Comparison of ENCODE assay signal across 23 mouse cellular contexts in the genomic region with DNA sequence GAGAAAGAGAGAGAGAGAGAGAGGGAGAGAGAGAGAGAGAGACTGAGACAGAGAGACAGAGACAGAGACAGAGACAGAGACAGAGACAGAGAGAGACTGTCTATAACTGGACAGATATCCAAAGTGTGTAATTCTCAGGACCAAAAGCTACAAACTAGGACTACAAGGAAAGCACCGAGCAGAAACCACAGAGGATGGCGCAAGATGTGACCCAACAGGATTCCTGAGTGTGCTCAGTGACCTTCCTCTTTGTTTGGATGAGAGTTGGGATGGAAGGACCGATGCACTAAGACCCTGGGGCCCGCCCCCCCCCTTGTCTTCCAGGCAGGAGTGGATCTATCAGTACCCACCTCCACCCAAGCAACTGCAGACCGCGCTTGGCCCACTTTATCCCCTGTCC. TPM values are rescaled to one million over a fixed set of nuclear protein-coding genes. Genes with fewer than 3 reads are reported as not detected.
DNase-seq lines count a peak whose midpoint lies in the region; ATAC-seq lines count a peak whose summit lies in the region.
"Had no signal": no experiment of that assay in that cellular context is flagged by ENCODE, and none has a peak within 500 bp of the region (broad histone marks: within the 10 kb centered on the region; RNA-seq: fewer than 3 reads in every experiment).

No protein-coding gene starts in this region.

- H3K4me2 ChIP-seq in forebrain, embryonic 11.5 days (ENCODE audit: low read depth, low read length, severe bottlenecking), result no peak overlapping the region
- no peak overlapping the region for H3K4me2 ChIP-seq in forebrain, embryonic 15.5 days (replicated peaks)
- H3K4me2 ChIP-seq in midbrain, embryonic 11.5 days, result no peak overlapping the region
- no peak overlapping the region for H3K4me2 ChIP-seq in midbrain, embryonic 14.5 days (ENCODE audit: low read length)

- peak; percentile 22 for DNase-seq in forebrain, embryonic 11.5 days (ENCODE audit: low spot score)
- DNase-seq in midbrain, embryonic 11.5 days (ENCODE audit: low spot score, missing footprints), result peak; percentile 71
- DNase-seq in midbrain, embryonic 14.5 days, result no peak
- no peak for DNase-seq in limb, embryonic 10.5 days (ENCODE audit: low spot score)
- no peak for DNase-seq in kidney, postnatal 36 days
- DNase-seq: adrenal gland, adult 2 months; adrenal gland, adult 8-10 months; adrenal gland, postnatal 10 days; adrenal gland, postnatal 14 days; adrenal gland, postnatal 25 days; adrenal gland, postnatal 36 days; B cell, adult 2 months; cerebellum, adult 11 months; cerebellum, adult 11-12 months had no signal

- ATAC-seq in forebrain, embryonic 11.5 days (replicated peaks; ENCODE audit: low FRiP score), result no peak
- no peak for ATAC-seq in forebrain, embryonic 15.5 days (replicated peaks)
- ATAC-seq in midbrain, embryonic 11.5 days (ENCODE audit: low FRiP score), result no peak
- ATAC-seq in midbrain, embryonic 14.5 days (ENCODE audit: low FRiP score, low TSS enrichment), result no peak
- peak; percentile 64 for ATAC-seq in granulocyte monocyte progenitor cell, adult 5-6 weeks (replicated peaks; ENCODE audit: poor library complexity, severe bottlenecking)
- ATAC-seq in megakaryocyte progenitor cell, adult 5-6 weeks (replicated peaks; ENCODE audit: poor library complexity), result peak; percentile 50
- ATAC-seq: activated CD4-positive, CD25-positive, alpha-beta regulatory T cell, adult 4 months; CD4-positive, CD25-positive, alpha-beta regulatory T cell, adult 4 months; Patski had no signal

- no peak overlapping the region for H3K27ac ChIP-seq in forebrain, embryonic 11.5 days (ENCODE audit: low read depth, low read length)
- no peak overlapping the region for H3K27ac ChIP-seq in forebrain, embryonic 15.5 days (replicated peaks)
- no peak overlapping the region for H3K27ac ChIP-seq in midbrain, embryonic 11.5 days (ENCODE audit: low read depth, low read length)
- H3K27ac ChIP-seq in midbrain, embryonic 14.5 days (replicated peaks; ENCODE audit: low read depth, low read length), result no peak overlapping the region
- no peak overlapping the region for H3K27ac ChIP-seq in limb, embryonic 10.5 days

- H3K27me3 ChIP-seq in forebrain, embryonic 11.5 days (ENCODE audit: control insufficient read depth, insufficient read depth, low read length), result no peaks in the 10 kb centered on the region
- no peaks in the 10 kb centered on the region for H3K27me3 ChIP-seq in forebrain, embryonic 15.5 days
- H3K27me3 ChIP-seq in midbrain, embryonic 11.5 days (ENCODE audit: control insufficient read depth, insufficient read depth, low read length), result no peaks in the 10 kb centered on the region
- no peaks in the 10 kb centered on the region for H3K27me3 ChIP-seq in midbrain, embryonic 14.5 days (ENCODE audit: control insufficient read depth, insufficient read depth, low read length)
- 0 out of 2 replicates have a peak, but pooled peaks cover 2% of the 10 kb centered on the region for H3K27me3 ChIP-seq in limb, embryonic 10.5 days (ENCODE audit: low read depth, poor library complexity, severe bottlenecking)
- H3K27me3 ChIP-seq: CH12.LX had no signal

- 88% methylated on average over 6 of the region's 6 CpGs for WGBS in forebrain, embryonic 11.5 days
- WGBS in forebrain, embryonic 15.5 days, result 83% methylated on average over 6 of the region's 6 CpGs
- WGBS in midbrain, embryonic 11.5 days, result 80% methylated on average over 6 of the region's 6 CpGs
- WGBS in midbrain, embryonic 14.5 days, result 91% methylated on average over 6 of the region's 6 CpGs
- 91% methylated on average over 6 of the region's 6 CpGs for WGBS in limb, embryonic 10.5 days

- no peaks in the 10 kb centered on the region for H3K9me3 ChIP-seq in forebrain, embryonic 11.5 days (ENCODE audit: control insufficient read depth, low read length)
- no peaks in the 10 kb centered on the region for H3K9me3 ChIP-seq in forebrain, embryonic 15.5 days
- H3K9me3 ChIP-seq in midbrain, embryonic 11.5 days (ENCODE audit: control insufficient read depth, low read length), result no peaks in the 10 kb centered on the region
- no peaks in the 10 kb centered on the region for H3K9me3 ChIP-seq in midbrain, embryonic 14.5 days (ENCODE audit: control insufficient read depth, low read length)
- H3K9me3 ChIP-seq in limb, embryonic 10.5 days (replicated peaks), result no peaks in the 10 kb centered on the region

- no peaks in the 10 kb centered on the region for H3K4me1 ChIP-seq in forebrain, embryonic 11.5 days (replicated peaks; ENCODE audit: control insufficient read depth, insufficient read depth, low read length)
- H3K4me1 ChIP-seq in forebrain, embryonic 15.5 days, result peaks cover 21% of the 10 kb centered on the region
- H3K4me1 ChIP-seq in midbrain, embryonic 11.5 days (ENCODE audit: control insufficient read depth, insufficient read depth, low read length), result no peaks in the 10 kb centered on the region
- H3K4me1 ChIP-seq in midbrain, embryonic 14.5 days (ENCODE audit: control insufficient read depth, insufficient read depth, low read length), result peaks cover 6% of the 10 kb centered on the region; the same call in 1 of the 2 replicates
- peaks cover 6% of the 10 kb centered on the region; the same call in 1 of the 2 replicates for H3K4me1 ChIP-seq in limb, embryonic 10.5 days

- H3K9ac ChIP-seq in forebrain, embryonic 11.5 days (ENCODE audit: low read length), result no peak overlapping the region
- no peak overlapping the region for H3K9ac ChIP-seq in forebrain, embryonic 15.5 days (replicated peaks)
- no peak overlapping the region for H3K9ac ChIP-seq in midbrain, embryonic 11.5 days (ENCODE audit: low read length)
- H3K9ac ChIP-seq in midbrain, embryonic 14.5 days (replicated peaks; ENCODE audit: low read length), result no peak overlapping the region

- no peaks in the 10 kb centered on the region for H3K36me3 ChIP-seq in forebrain, embryonic 11.5 days (ENCODE audit: control insufficient read depth, insufficient read depth, low read length)
- H3K36me3 ChIP-seq in forebrain, embryonic 15.5 days, result no peaks in the 10 kb centered on the region
- no peaks in the 10 kb centered on the region for H3K36me3 ChIP-seq in midbrain, embryonic 11.5 days (ENCODE audit: control insufficient read depth, insufficient read depth, low read length)
- no peaks in the 10 kb centered on the region for H3K36me3 ChIP-seq in midbrain, embryonic 14.5 days (ENCODE audit: control insufficient read depth, insufficient read depth, low read length)
- no peaks in the 10 kb centered on the region for H3K36me3 ChIP-seq in limb, embryonic 10.5 days
- H3K36me3 ChIP-seq: G1E had no signal

- H3K4me3 ChIP-seq in forebrain, embryonic 11.5 days (ENCODE audit: low read depth, low read length), result no peak overlapping the region
- H3K4me3 ChIP-seq in forebrain, embryonic 15.5 days, result no peak overlapping the region
- H3K4me3 ChIP-seq in midbrain, embryonic 11.5 days (ENCODE audit: low read depth, low read length), result no peak overlapping the region
- no peak overlapping the region for H3K4me3 ChIP-seq in midbrain, embryonic 14.5 days (replicated peaks; ENCODE audit: low read depth, low read length)
- no peak overlapping the region for H3K4me3 ChIP-seq in limb, embryonic 10.5 days

RNA-seq across cellular contexts. Expression of gene Aipl1, which starts 31.8 kb away (rescaled TPM):
- polyA plus RNA-seq in forebrain, embryonic 11.5 days (2014; fragmentation: Nextera tagmentation; extraction: Ambion mirVana), result 0.20 and 0.41 TPM in 2 replicates
- 0.23 and 0.42 TPM in 2 replicates for polyA plus RNA-seq in forebrain, embryonic 15.5 days (2015; fragmentation: Nextera tagmentation; extraction: Ambion mirVana)
- 0.15 and 0.44 TPM in 2 replicates for polyA plus RNA-seq in midbrain, embryonic 11.5 days (2014; fragmentation: Nextera tagmentation; extraction: Ambion mirVana)
- polyA plus RNA-seq in midbrain, embryonic 14.5 days (2014; fragmentation: Nextera tagmentation; extraction: Ambion mirVana), result 0.23 and 0.29 TPM in 2 replicates
- not detected in 2 replicates for total RNA-seq in granulocyte monocyte progenitor cell, adult 5-6 weeks (2014; fragmentation: Nextera tagmentation)
- 0.41 and 1.1 TPM in 2 replicates for total RNA-seq in granulocyte monocyte progenitor cell, adult 5-6 weeks (2017)
- 0.15 TPM in 1 of 2 replicates, not detected in the other for total RNA-seq in megakaryocyte progenitor cell, adult 5-6 weeks (2015)
- 0.20 and 0.54 TPM in 2 replicates for total RNA-seq in megakaryocyte progenitor cell, adult 5-6 weeks (2017)
- polyA plus RNA-seq in limb, embryonic 10.5 days (2016; fragmentation: Nextera tagmentation; extraction: Ambion mirVana), result 0.33 and 0.39 TPM in 2 replicates
- total RNA-seq: adrenal gland, adult 18-20 months; adrenal gland, adult 2 months; adrenal gland, adult 8-10 months; adrenal gland, postnatal 36 days had no signal
- polyA plus RNA-seq: CD4-positive, CD25-positive, alpha-beta regulatory T cell, adult 4 months; G1E had no signal

RNA-seq across cellular contexts. Expression of gene Pimreg, which starts 36.3 kb away (rescaled TPM):
- polyA plus RNA-seq in forebrain, embryonic 11.5 days (2014; fragmentation: Nextera tagmentation; extraction: Ambion mirVana), result 228 and 241 TPM in 2 replicates
- 80.9 and 88.0 TPM in 2 replicates for polyA plus RNA-seq in forebrain, embryonic 15.5 days (2015; fragmentation: Nextera tagmentation; extraction: Ambion mirVana)
- polyA plus RNA-seq in midbrain, embryonic 11.5 days (2014; fragmentation: Nextera tagmentation; extraction: Ambion mirVana), result 201 and 214 TPM in 2 replicates
- 26.5 and 39.3 TPM in 2 replicates for polyA plus RNA-seq in midbrain, embryonic 14.5 days (2014; fragmentation: Nextera tagmentation; extraction: Ambion mirVana)
- total RNA-seq in granulocyte monocyte progenitor cell, adult 5-6 weeks (2014; fragmentation: Nextera tagmentation), result 7.5 and 14.4 TPM in 2 replicates
- 12.4 and 17.0 TPM in 2 replicates for total RNA-seq in granulocyte monocyte progenitor cell, adult 5-6 weeks (2017)
- 20.4 and 21.5 TPM in 2 replicates for total RNA-seq in megakaryocyte progenitor cell, adult 5-6 weeks (2015)
- 13.7 and 14.3 TPM in 2 replicates for total RNA-seq in megakaryocyte progenitor cell, adult 5-6 weeks (2017)
- 192 and 213 TPM in 2 replicates for polyA plus RNA-seq in limb, embryonic 10.5 days (2016; fragmentation: Nextera tagmentation; extraction: Ambion mirVana)
- total RNA-seq: G1E had no signal
- polyA plus RNA-seq: G1E had no signal

Comparison
In these comparisons a context has a peak if more than half of its experiments do, and no peak if none do; other contexts are left out.
1. DNase-seq: peak in forebrain, embryonic 11.5 days (single experiment) and midbrain, embryonic 11.5 days (single experiment); none in midbrain, embryonic 14.5 days (single experiment), limb, embryonic 10.5 days (single experiment) and kidney, postnatal 36 days (0 of 2).
2. ATAC-seq: peak in granulocyte monocyte progenitor cell, adult 5-6 weeks (single experiment) and megakaryocyte progenitor cell, adult 5-6 weeks (single experiment); none in forebrain, embryonic 11.5 days (single experiment), forebrain, embryonic 15.5 days (single experiment), midbrain, embryonic 11.5 days (single experiment) and midbrain, embryonic 14.5 days (single experiment).